Mouse (Mus musculus) liver, embryonic 16.5 days (tissue): ENCODE data around the gene Nynrin. TPM values are rescaled to one million over a fixed set of nuclear protein-coding genes. Genes with fewer than 3 reads are reported as not detected.

Experiments used
- ATAC-seq: fragments of 200-750 bp; cut with Nextera tagmentation; 2 replicates; pipeline ENCODE4 v1.8.0; 2017; ENCODE audit warnings: low read depth, mild to moderate bottlenecking, moderate number of reproducible peaks, moderate library complexity
- H3K27ac ChIP-seq: fragments of 300-500 bp; sonication (generic); 2 replicates; pipeline ENCODE4 v1.5.1; 2014; ENCODE audit warnings: mild to moderate bottlenecking, low read length
- H3K27me3 ChIP-seq: fragments of 300-500 bp; sonication (generic); 2 replicates; pipeline ENCODE4 v1.6.1; 2014; ENCODE audit warnings: low read depth, low read length, mixed read lengths; ENCODE audit not compliant: control insufficient read depth, insufficient read depth
- H3K36me3 ChIP-seq: fragments of 300-500 bp; sonication (generic); 2 replicates; pipeline ENCODE4 v1.6.1; 2014; ENCODE audit warnings: mild to moderate bottlenecking; ENCODE audit not compliant: control insufficient read depth, insufficient read depth
- H3K4me1 ChIP-seq: fragments of 300-500 bp; sonication (generic); 2 replicates; pipeline ENCODE4 v1.6.1; 2014; ENCODE audit warnings: low read depth, low read length, mixed read lengths; ENCODE audit not compliant: control insufficient read depth
- H3K4me2 ChIP-seq: fragments of 300-500 bp; sonication (generic); 2 replicates; pipeline ENCODE4 v1.6.1; 2014; ENCODE audit warnings: low read depth, low read length, mixed read lengths
- H3K4me3 ChIP-seq: fragments of 300-500 bp; sonication (generic); 2 replicates; pipeline ENCODE4 v1.5.1; 2014; ENCODE audit warnings: low read depth, mild to moderate bottlenecking, low read length
- H3K9ac ChIP-seq: fragments of 300-500 bp; sonication (generic); 2 replicates; pipeline ENCODE4 v1.6.1; 2014; ENCODE audit warnings: low read depth, low read length
- H3K9me3 ChIP-seq: fragments of 300-500 bp; sonication (generic); replicated peaks from 2 replicates; pipeline ENCODE4 v1.6.1; 2016; ENCODE audit warnings: low read length; ENCODE audit not compliant: control insufficient read depth
- WGBS: fragments of 180-500 bp; shearing (Covaris S2); extraction: QIAGEN DNeasy Blood & Tissue Kit; methylation state at CpG from one replicate; pipeline ENCODE4 v1.1.7; 2014; ENCODE audit not compliant: insufficient replicate concordance; 5-methylcytosine and 5-hydroxymethylcytosine counted together
- polyA plus RNA-seq: library from polyadenylated mRNA; unstranded; fragments of >200 nt; fragmentation: Nextera tagmentation; extraction: Ambion mirVana; gene quantifications from 2 replicates; pipeline ENCODE4 v1.2.1, GENCODE M21; 2015

Gene Nynrin
- polyA plus RNA-seq = 2.7 and 2.9 TPM in 2 replicates

- Histone ChIP-seq H3K27me3 (peaks cover 4% of the 10 kb centered on the region; the same call in 1 of the 2 replicates), H3K4me1 (peaks cover 15% of the 10 kb centered on the region), H3K4me3 (peak within 1 kb of the TSS; percentile 61), H3K27ac (peak within 1 kb of the TSS; percentile 57), H3K4me2 (peak within 1 kb of the TSS; percentile 63), H3K9me3 (no peaks in the 10 kb centered on the region), H3K36me3 (no peaks in the 10 kb centered on the region), H3K9ac (peak within 1 kb of the TSS; percentile 52)
- ATAC-seq = peak; percentile 79
- WGBS = 3% methylated on average over 31 of the region's 33 CpGs
Measured at GRCm38 (mm10) chr14:55853621-55854285, at the start of gene Nynrin. Gene Nynrin, plus strand, starts transcription at chr14:55854010.

DNA sequence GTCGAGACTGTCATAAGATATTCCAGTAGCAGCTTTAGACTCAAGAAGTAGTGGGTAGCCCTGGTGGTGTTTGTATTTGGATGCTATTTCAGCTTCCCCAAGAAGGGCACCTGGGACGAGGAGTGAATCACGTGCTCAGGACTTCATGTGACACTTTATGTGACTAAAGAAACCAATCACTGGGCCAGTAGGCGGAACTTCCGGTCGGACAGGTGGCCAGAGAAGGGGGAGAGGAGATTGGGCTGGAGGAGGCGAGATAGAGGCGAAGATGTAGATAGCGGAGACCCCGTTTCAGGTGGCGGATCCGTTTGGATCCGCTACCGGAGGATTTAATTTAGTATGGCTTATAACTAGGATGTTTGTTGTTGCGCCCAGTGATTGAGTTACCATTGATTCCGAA is 38.9 kb upstream of the Nynrin start:
- no peaks in the 10 kb centered on the region for H3K36me3 ChIP-seq
- WGBS = 28% methylated on average over 16 of the region's 16 CpGs
- peak overlapping the region; percentile 50 for H3K4me2 ChIP-seq
- ATAC-seq = no peak
- no peak overlapping the region for H3K9ac ChIP-seq
- H3K9me3 ChIP-seq = no peaks in the 10 kb centered on the region
- no peaks in the 10 kb centered on the region; the same call in 1 of the 2 replicates for H3K27me3 ChIP-seq
- H3K27ac ChIP-seq = no peak overlapping the region
- peak overlapping the region; percentile 45 for H3K4me3 ChIP-seq
- H3K4me1 ChIP-seq = no peaks in the 10 kb centered on the region; the same call in 1 of the 2 replicates

- Histone ChIP-seq H3K9ac (no peak overlapping the region), H3K4me2 (peak overlapping the region; percentile 50), H3K4me3 (peak overlapping the region; percentile 45), H3K27me3 (no peaks in the 10 kb centered on the region; the same call in 1 of the 2 replicates), H3K9me3 (no peaks in the 10 kb centered on the region), H3K4me1 (no peaks in the 10 kb centered on the region; the same call in 1 of the 2 replicates), H3K36me3 (no peaks in the 10 kb centered on the region), H3K27ac (no peak overlapping the region)
- ATAC-seq = no peak
- WGBS = 27% methylated on average over 17 of the region's 17 CpGs
Measured at GRCm38 (mm10) chr14:55815310-55815751, 38.5 kb upstream of the Nynrin start.

- no peak overlapping the region for H3K27ac ChIP-seq
- WGBS = 57% methylated on average over 7 of the region's 7 CpGs
- no peak for ATAC-seq
- no peak overlapping the region for H3K4me2 ChIP-seq
- peaks cover 7% of the 10 kb centered on the region for H3K4me1 ChIP-seq
- H3K9me3 ChIP-seq = no peaks in the 10 kb centered on the region
- peaks cover 27% of the 10 kb centered on the region for H3K27me3 ChIP-seq
- no peak overlapping the region for H3K4me3 ChIP-seq
- H3K36me3 ChIP-seq = no peaks in the 10 kb centered on the region
- no peak overlapping the region for H3K9ac ChIP-seq
Measured at GRCm38 (mm10) chr14:55819845-55820405, 33.9 kb upstream of the Nynrin start.

DNA sequence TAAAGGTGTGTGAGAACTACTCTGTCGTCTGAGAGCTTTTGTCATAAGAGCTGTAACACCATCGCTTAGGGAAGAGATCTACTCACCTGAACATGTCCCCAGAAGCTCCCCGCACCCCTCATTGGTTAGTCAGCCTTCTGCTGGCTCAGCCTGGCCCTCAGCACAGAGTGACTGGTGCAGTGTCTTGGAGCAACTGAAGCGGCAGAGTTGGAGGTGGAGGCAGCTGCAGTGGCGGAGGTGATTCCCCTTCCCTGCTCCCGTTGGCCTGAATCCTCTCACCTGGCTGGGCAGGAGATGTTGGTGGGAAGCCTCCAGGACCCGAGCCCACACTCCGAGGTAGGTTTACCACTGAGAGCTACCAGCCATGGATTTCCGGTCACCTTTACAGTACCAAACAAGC is 33.2 kb upstream of the Nynrin start:
- Histone ChIP-seq H3K27ac (no peak overlapping the region), H3K36me3 (no peaks in the 10 kb centered on the region), H3K4me2 (no peak overlapping the region), H3K27me3 (peaks cover 34% of the 10 kb centered on the region), H3K4me3 (no peak overlapping the region), H3K4me1 (peaks cover 12% of the 10 kb centered on the region), H3K9me3 (no peaks in the 10 kb centered on the region), H3K9ac (no peak overlapping the region)
- ATAC-seq = no peak
- 61% methylated on average over 9 of the region's 9 CpGs for WGBS

GRCm38 (mm10) chr14:55822435-55822990 is 31.3 kb upstream of the Nynrin start:
- peak; percentile 58 for ATAC-seq
- Histone ChIP-seq H3K27me3 (peaks cover 53% of the 10 kb centered on the region), H3K36me3 (no peaks in the 10 kb centered on the region), H3K9me3 (no peaks in the 10 kb centered on the region), H3K4me2 (peak overlapping the region; percentile 73), H3K9ac (no peak overlapping the region), H3K27ac (no peak overlapping the region), H3K4me1 (peaks cover 12% of the 10 kb centered on the region), H3K4me3 (peak overlapping the region; percentile 59)
- WGBS = 5% methylated on average over 13 of the region's 13 CpGs

DNA sequence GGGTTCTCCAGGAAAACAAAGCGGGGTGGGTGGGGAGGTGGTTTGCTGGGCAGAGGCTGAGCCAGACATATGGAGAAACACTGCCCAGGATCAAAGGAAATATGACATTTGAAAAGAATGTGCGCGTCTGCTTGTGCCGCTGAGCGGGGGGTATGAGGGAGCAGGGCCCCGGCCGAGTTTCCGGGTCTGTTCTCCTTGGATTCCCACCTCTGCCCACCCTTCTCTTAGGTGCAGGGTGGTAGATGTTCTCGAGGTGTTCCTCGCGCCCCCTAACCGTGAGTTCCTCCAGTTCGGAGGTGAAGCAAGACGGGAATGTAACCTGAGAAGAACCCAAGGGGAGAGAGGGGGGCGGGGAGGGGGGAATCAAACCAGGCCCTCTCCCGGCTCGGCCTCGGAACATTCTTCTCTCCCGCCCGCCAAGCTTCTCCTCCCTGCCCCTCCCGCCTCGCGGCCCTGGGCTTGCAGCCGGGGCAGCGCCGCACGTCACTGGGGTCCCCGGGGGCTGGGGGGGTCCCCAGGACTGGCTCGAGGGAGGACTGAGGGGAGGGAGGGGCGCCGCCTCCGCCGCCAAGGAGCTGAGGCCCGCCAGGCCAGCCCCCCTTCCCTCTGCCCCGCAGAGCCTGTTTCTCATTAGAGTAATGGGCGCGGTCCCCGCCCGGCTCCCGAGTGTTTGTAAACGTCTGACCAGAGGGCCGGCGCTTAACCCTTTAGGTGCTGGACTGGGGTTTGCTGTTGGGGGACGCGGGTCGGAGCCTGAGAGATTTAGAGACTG is 30.6 kb upstream of the Nynrin start, which contains the start of gene Nfatc4:
TSS of gene Nfatc4 (plus strand) at position 154 of the 772 bp plus-strand sequence.
- H3K27me3 ChIP-seq = peaks cover 56% of the 10 kb centered on the region
- no peaks in the 10 kb centered on the region for H3K9me3 ChIP-seq
- ATAC-seq = peak; percentile 46
- H3K27ac ChIP-seq = peak within 1 kb of the TSS; percentile 30; the same call in 1 of the 2 replicates
- peak within 1 kb of the TSS; percentile 73 for H3K4me2 ChIP-seq
- no peaks in the 10 kb centered on the region for H3K36me3 ChIP-seq
- H3K4me1 ChIP-seq = peaks cover 12% of the 10 kb centered on the region
- WGBS = under 1% methylated on average over 41 of the region's 46 CpGs
- peak within 1 kb of the TSS; percentile 48 for H3K9ac ChIP-seq
- H3K4me3 ChIP-seq = peak within 1 kb of the TSS; percentile 59

DNA sequence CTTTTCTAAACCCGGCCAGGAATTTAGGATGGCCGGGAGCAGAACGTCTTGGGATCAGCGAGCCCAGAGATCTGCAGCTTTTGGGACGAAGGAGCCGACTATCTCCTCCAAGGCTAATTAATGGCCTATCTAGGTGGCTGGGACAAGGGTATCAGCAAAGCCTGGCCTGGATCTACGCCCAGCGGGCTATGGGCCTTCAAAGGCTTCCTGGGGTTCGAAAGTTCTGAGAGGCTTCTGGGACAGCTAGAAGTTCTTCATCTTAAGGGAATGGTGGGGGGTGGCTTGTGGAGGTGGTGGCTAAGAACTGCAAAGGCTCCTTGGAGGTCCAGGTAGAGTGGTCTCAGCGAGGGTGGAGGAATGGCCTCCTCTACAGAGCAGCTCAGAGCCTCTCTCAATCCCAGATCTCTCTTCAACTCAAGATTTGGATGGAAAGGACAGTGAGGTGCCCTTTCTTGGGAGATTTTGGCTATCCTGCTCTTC is 29.8 kb upstream of the Nynrin start:
- Histone ChIP-seq H3K9me3 (no peaks in the 10 kb centered on the region), H3K4me2 (peak overlapping the region; percentile 73), H3K36me3 (no peaks in the 10 kb centered on the region), H3K27ac (no peak overlapping the region), H3K9ac (no peak overlapping the region), H3K27me3 (peaks cover 56% of the 10 kb centered on the region), H3K4me3 (peak overlapping the region; percentile 59), H3K4me1 (peaks cover 12% of the 10 kb centered on the region)
- ATAC-seq = no peak
- WGBS = 7% methylated on average over 10 of the region's 10 CpGs
